Mouse (Mus musculus) hindbrain, embryonic 15.5 days (tissue): ENCODE results near the gene Tenm4. TPM values are rescaled to one million over a fixed set of nuclear protein-coding genes. Genes with fewer than 3 reads are reported as not detected.
A peak's percentile ranks its signal among the peaks of the same experiment; 100 is the strongest.

Experiments
- ATAC-seq: fragments of 200-750 bp; cut with Nextera tagmentation; 2 replicates; pipeline ENCODE4 v1.8.0; 2017; ENCODE audit warnings: low read depth, moderate number of reproducible peaks, moderate TSS enrichment; ENCODE audit not compliant: low FRiP score
- H3K27ac ChIP-seq: fragments of 300-500 bp; sonication (generic); replicated peaks from 2 replicates; pipeline ENCODE4 v1.5.1; 2015; ENCODE audit warnings: mild to moderate bottlenecking, inconsistent platforms
- H3K27me3 ChIP-seq: fragments of 300-500 bp; sonication (generic); 2 replicates; pipeline ENCODE4 v1.6.1; 2015; ENCODE audit warnings: control low read depth, inconsistent platforms
- H3K36me3 ChIP-seq: fragments of 300-500 bp; sonication (generic); 2 replicates; pipeline ENCODE4 v1.6.1; 2015; ENCODE audit warnings: control low read depth, inconsistent platforms
- H3K4me1 ChIP-seq: fragments of 300-500 bp; sonication (generic); replicated peaks from 2 replicates; pipeline ENCODE4 v1.6.1; 2015; ENCODE audit warnings: control low read depth, inconsistent platforms
- H3K4me2 ChIP-seq: fragments of 300-500 bp; sonication (generic); 2 replicates; pipeline ENCODE4 v1.6.1; 2015; ENCODE audit warnings: moderate library complexity, mild to moderate bottlenecking, inconsistent platforms
- H3K4me3 ChIP-seq: fragments of 300-500 bp; sonication (generic); 2 replicates; pipeline ENCODE4 v1.5.1; 2015; ENCODE audit warnings: mild to moderate bottlenecking, inconsistent platforms
- H3K9ac ChIP-seq: fragments of 300-500 bp; sonication (generic); 2 replicates; pipeline ENCODE4 v1.6.1; 2015; ENCODE audit warnings: inconsistent platforms
- H3K9me3 ChIP-seq: fragments of 300-500 bp; sonication (generic); 2 replicates; pipeline ENCODE4 v1.6.1; 2016; ENCODE audit warnings: control low read depth, inconsistent platforms
- WGBS: fragments of 180-500 bp; shearing (Covaris S2); methylation state at CpG from one replicate; pipeline ENCODE4 v1.1.7; 2015; 5-methylcytosine and 5-hydroxymethylcytosine counted together
- polyA plus RNA-seq: library from polyadenylated mRNA; unstranded; fragments of >200 nt; fragmentation: Nextera tagmentation; extraction: Ambion mirVana; gene quantifications from 2 replicates; pipeline ENCODE4 v1.2.1, GENCODE M21; 2015

Tenm4 gene
- polyA plus RNA-seq, 1 experiment from 2014 or later, result 39.0 TPM

- Histone ChIP-seq H3K36me3 (peaks cover 20% of the 10 kb centered on the region), H3K27ac (0 out of 2 replicates have a peak overlapping the region, but pooled peaks have one; percentile 68), H3K4me1 (peaks cover 20% of the 10 kb centered on the region), H3K4me2 (no peak overlapping the region), H3K9me3 (no peaks in the 10 kb centered on the region), H3K9ac (no peak overlapping the region), H3K27me3 (no peaks in the 10 kb centered on the region), H3K4me3 (no peak overlapping the region)
- 21% methylated on average over 7 of the region's 7 CpGs for WGBS
- ATAC-seq, result peak; percentile 52
These were observed 719.1 kb downstream of the Tenm4 start for GRCm38 (mm10) chr7:96890035-96890621.

- Histone ChIP-seq H3K9me3 (no peaks in the 10 kb centered on the region), H3K36me3 (peaks cover 28% of the 10 kb centered on the region), H3K4me1 (peaks cover 20% of the 10 kb centered on the region), H3K4me3 (no peak overlapping the region), H3K27ac (peak overlapping the region; percentile 68), H3K9ac (no peak overlapping the region), H3K4me2 (no peak overlapping the region), H3K27me3 (no peaks in the 10 kb centered on the region)
- peak; percentile 37; the same call in 1 of the 2 replicates for ATAC-seq
- WGBS, result 34% methylated on average over 10 of the region's 10 CpGs
These were observed 719.9 kb downstream of the Tenm4 start for GRCm38 (mm10) chr7:96890987-96891386.

- H3K9ac ChIP-seq, result no peak overlapping the region
- H3K9me3 ChIP-seq, result no peaks in the 10 kb centered on the region
- no peak overlapping the region for H3K4me3 ChIP-seq
- 0 out of 2 replicates have a peak overlapping the region, but pooled peaks have one; percentile 19 for H3K4me2 ChIP-seq
- 32% methylated on average over 10 of the region's 10 CpGs for WGBS
- peaks cover 25% of the 10 kb centered on the region for H3K36me3 ChIP-seq
- peak; percentile 59 for ATAC-seq
- H3K4me1 ChIP-seq, result peaks cover 18% of the 10 kb centered on the region
- H3K27me3 ChIP-seq, result no peaks in the 10 kb centered on the region
- H3K27ac ChIP-seq, result peak overlapping the region; percentile 42
These were observed 728.1 kb downstream of the Tenm4 start for GRCm38 (mm10) chr7:96899036-96899569.

DNA sequence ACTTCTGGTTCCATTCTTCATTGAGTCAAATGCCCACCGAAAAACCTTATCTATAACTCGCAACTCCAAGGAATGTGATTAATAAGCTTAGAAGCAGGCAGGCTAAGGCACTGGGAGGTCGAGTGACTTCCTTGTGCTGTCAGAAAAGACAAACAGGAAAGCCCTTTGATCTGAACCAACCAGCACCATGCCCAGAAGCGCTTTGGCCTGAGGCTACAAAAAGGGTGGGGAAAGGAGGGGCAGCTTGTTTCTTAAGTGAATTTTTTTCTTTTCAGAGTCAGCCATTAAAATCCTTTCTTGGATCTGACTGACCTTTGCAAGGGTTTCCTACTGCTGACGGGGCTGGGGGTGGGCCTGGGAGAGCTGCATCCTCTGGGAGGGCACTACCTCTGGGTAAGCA lies 731.1 kb downstream of the Tenm4 start:
- 56% methylated on average over 5 of the region's 5 CpGs for WGBS
- ATAC-seq, result no peak
- Histone ChIP-seq H3K4me3 (no peak overlapping the region), H3K27me3 (no peaks in the 10 kb centered on the region; the same call in 1 of the 2 replicates), H3K9ac (no peak overlapping the region), H3K4me2 (no peak overlapping the region), H3K27ac (no peak overlapping the region), H3K9me3 (no peaks in the 10 kb centered on the region), H3K36me3 (no peaks in the 10 kb centered on the region), H3K4me1 (peaks cover 22% of the 10 kb centered on the region)

GRCm38 (mm10) chr7:96903088-96903985 lies 732.3 kb downstream of the Tenm4 start:
- peaks cover 31% of the 10 kb centered on the region for H3K4me1 ChIP-seq
- H3K27ac ChIP-seq, result no peak overlapping the region
- no peak for ATAC-seq
- H3K4me3 ChIP-seq, result no peak overlapping the region
- WGBS, result 73% methylated on average over 17 of the region's 17 CpGs
- no peaks in the 10 kb centered on the region; the same call in 1 of the 2 replicates for H3K27me3 ChIP-seq
- H3K9me3 ChIP-seq, result no peaks in the 10 kb centered on the region
- no peaks in the 10 kb centered on the region for H3K36me3 ChIP-seq
- H3K9ac ChIP-seq, result no peak overlapping the region
- no peak overlapping the region for H3K4me2 ChIP-seq

- WGBS, result 22% methylated on average over 3 of the region's 3 CpGs
- Histone ChIP-seq H3K27ac (no peak overlapping the region), H3K9me3 (no peaks in the 10 kb centered on the region), H3K4me3 (no peak overlapping the region), H3K4me2 (no peak overlapping the region), H3K36me3 (no peaks in the 10 kb centered on the region), H3K27me3 (no peaks in the 10 kb centered on the region; the same call in 1 of the 2 replicates), H3K9ac (no peak overlapping the region), H3K4me1 (peaks cover 21% of the 10 kb centered on the region; the same call in 1 of the 2 replicates)
- ATAC-seq, result 0 out of 2 replicates have a peak, but pooled peaks have one; percentile 49
These were observed 733.4 kb downstream of the Tenm4 start for GRCm38 (mm10) chr7:96904442-96904841.

DNA sequence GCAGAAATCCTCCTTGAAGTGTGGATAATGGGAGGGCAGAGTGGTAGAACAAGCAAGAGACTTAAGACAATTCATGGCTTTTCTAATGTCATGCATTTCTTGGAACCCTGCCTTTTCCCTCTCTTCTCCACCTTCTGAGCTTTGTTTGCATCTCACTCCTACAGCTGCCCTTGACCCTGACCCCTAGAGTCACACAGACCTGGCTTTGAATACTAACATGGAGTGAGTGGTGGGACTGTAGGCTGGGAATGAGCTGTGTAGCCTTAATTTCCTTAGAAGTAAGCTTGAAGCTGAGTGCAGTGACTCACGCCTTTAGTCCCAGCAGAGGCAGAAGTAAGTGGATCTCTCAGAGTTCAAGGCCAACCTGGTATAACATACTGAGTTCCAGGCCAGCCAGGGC lies 733.9 kb downstream of the Tenm4 start:
- Histone ChIP-seq H3K4me1 (peaks cover 18% of the 10 kb centered on the region; the same call in 1 of the 2 replicates), H3K27ac (no peak overlapping the region), H3K4me3 (no peak overlapping the region), H3K4me2 (no peak overlapping the region), H3K9ac (no peak overlapping the region), H3K9me3 (no peaks in the 10 kb centered on the region), H3K36me3 (no peaks in the 10 kb centered on the region), H3K27me3 (no peaks in the 10 kb centered on the region; the same call in 1 of the 2 replicates)
- no peak for ATAC-seq
- 79% methylated on average over 1 of the region's 1 CpGs for WGBS

DNA sequence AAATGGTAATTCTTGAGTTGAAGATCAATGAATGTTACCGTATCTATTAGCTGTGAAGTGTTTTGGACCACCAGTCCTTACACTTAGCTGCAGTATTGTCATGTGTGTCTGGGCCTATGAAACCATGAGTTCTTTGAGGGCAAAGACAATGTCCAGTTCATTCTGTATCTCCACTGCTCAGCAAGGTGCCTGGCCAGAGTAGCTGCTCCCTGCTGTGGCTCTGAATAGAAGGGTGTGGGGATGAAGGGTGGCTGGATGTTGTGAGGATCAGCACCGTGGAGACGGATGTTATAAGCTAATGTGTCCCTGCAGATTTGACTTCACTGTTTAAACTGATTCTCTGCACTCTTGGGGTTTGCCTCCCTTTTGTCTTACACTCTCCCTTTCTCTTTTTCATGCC lies 734.4 kb downstream of the Tenm4 start:
- H3K4me3 ChIP-seq, result no peak overlapping the region
- H3K9ac ChIP-seq, result no peak overlapping the region
- no peaks in the 10 kb centered on the region; the same call in 1 of the 2 replicates for H3K27me3 ChIP-seq
- ATAC-seq, result no peak
- H3K4me1 ChIP-seq, result peaks cover 18% of the 10 kb centered on the region; the same call in 1 of the 2 replicates
- no peak overlapping the region for H3K27ac ChIP-seq
- 43% methylated on average over 3 of the region's 3 CpGs for WGBS
- H3K36me3 ChIP-seq, result no peaks in the 10 kb centered on the region
- H3K9me3 ChIP-seq, result no peaks in the 10 kb centered on the region
- H3K4me2 ChIP-seq, result no peak overlapping the region

- H3K36me3 ChIP-seq, result no peaks in the 10 kb centered on the region
- no peaks in the 10 kb centered on the region; the same call in 1 of the 2 replicates for H3K27me3 ChIP-seq
- H3K4me3 ChIP-seq, result no peak overlapping the region
- H3K27ac ChIP-seq, result no peak overlapping the region
- 70% methylated on average over 20 of the region's 20 CpGs for WGBS
- no peak overlapping the region for H3K9ac ChIP-seq
- H3K9me3 ChIP-seq, result no peaks in the 10 kb centered on the region
- no peak for ATAC-seq
- H3K4me1 ChIP-seq, result peaks cover 18% of the 10 kb centered on the region; the same call in 1 of the 2 replicates
- no peak overlapping the region for H3K4me2 ChIP-seq
These were observed 735.2 kb downstream of the Tenm4 start for GRCm38 (mm10) chr7:96906216-96906615.

- Histone ChIP-seq H3K27ac (no peak overlapping the region), H3K36me3 (no peaks in the 10 kb centered on the region), H3K4me2 (no peak overlapping the region), H3K4me3 (no peak overlapping the region), H3K4me1 (peaks cover 18% of the 10 kb centered on the region; the same call in 1 of the 2 replicates), H3K27me3 (no peaks in the 10 kb centered on the region; the same call in 1 of the 2 replicates), H3K9me3 (no peaks in the 10 kb centered on the region), H3K9ac (no peak overlapping the region)
- no peak for ATAC-seq
- WGBS, result 47% methylated on average over 16 of the region's 16 CpGs
These were observed 737.1 kb downstream of the Tenm4 start for GRCm38 (mm10) chr7:96907971-96908680.

GRCm38 (mm10) chr7:96909856-96910255 lies 738.8 kb downstream of the Tenm4 start:
- 77% methylated on average over 5 of the region's 5 CpGs for WGBS
- no peak overlapping the region for H3K9ac ChIP-seq
- no peaks in the 10 kb centered on the region for H3K9me3 ChIP-seq
- no peak overlapping the region for H3K4me2 ChIP-seq
- no peak overlapping the region for H3K27ac ChIP-seq
- ATAC-seq, result no peak
- no peaks in the 10 kb centered on the region; the same call in 1 of the 2 replicates for H3K27me3 ChIP-seq
- peaks cover 12% of the 10 kb centered on the region; the same call in 1 of the 2 replicates for H3K4me1 ChIP-seq
- H3K36me3 ChIP-seq, result no peaks in the 10 kb centered on the region
- no peak overlapping the region for H3K4me3 ChIP-seq
